Mouse (Mus musculus) urinary bladder, postnatal 10 days (tissue): ENCODE measurements at regions not wholly inside any gene's neighbourhood (a gene's known extent, or its start where the extent isn't known, plus 50 kb on each side); places are given as distances from the start of the nearest gene placed in this dataset.

Experiments used
- DNase-seq: peaks from one replicate; pipeline ENCODE4 v3.0.0; 2022; ENCODE audit warnings: low spot score

DNA sequence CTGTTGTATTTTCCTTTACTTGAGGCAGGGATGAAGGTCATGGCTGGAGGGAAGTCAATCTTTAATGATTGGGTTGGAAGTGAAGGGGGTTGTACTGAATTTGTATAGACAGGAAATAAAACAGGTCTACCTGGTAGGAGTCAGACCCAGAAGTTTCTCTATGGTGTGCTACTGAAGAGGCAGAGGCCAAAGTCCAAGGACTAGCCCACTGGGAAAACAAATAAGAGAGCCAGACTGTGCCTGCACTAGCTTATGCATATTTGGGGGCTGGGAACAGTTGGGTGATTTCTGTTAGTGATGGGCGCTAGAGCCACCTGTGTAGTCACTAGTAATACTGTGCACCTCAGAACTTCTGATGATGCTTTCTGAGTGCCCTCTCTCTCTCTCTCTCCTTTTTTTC lies 203.7 kb downstream of the Dusp6 start:
- no peak for DNase-seq

DNA sequence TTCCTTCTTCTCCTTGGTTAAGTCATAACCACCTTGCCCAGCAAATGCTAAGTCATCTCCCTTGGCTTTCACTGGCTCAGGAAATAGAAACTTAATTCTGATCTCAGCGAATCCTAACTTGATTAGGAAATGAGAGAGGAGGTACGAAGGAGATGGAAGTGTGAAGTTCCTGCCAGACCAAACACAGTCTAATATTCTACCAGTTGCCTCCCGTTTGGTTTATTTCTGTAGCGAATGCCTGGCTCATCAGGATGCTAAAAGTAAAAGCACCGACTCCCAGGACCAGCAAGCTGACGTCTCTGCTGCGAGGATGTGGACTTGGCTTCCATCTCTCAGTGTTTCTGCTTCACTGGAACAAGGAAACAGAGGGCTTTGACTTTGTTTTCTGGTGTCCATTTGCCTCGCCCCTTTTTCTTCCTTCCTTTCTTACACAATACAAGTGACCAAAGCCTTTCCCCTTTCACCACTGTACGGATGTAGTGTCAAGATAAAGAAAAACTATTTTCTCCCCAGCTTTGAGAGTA lies 204.3 kb downstream of the Dusp6 start:
- DNase-seq, result no peak

DNA sequence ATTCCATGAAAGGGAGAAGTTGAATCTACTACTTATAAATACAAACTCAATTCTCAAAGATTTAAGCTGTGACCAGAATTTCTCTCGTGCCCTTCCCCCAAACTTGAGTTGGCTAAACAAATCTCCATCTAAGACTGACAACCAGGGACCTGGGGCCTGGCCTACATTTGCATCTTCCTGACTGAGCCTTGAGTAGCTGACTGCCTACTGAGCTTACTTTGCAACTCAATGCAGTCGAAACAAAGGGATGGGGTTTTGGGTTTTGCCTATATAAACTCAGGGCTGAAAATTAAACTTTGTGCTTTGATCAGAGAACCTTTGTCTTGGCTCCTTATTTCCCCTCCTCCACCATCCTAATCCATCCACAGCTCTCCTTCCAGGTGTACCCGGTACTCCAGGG lies 205.9 kb downstream of the Dusp6 start:
- DNase-seq, result no peak

DNA sequence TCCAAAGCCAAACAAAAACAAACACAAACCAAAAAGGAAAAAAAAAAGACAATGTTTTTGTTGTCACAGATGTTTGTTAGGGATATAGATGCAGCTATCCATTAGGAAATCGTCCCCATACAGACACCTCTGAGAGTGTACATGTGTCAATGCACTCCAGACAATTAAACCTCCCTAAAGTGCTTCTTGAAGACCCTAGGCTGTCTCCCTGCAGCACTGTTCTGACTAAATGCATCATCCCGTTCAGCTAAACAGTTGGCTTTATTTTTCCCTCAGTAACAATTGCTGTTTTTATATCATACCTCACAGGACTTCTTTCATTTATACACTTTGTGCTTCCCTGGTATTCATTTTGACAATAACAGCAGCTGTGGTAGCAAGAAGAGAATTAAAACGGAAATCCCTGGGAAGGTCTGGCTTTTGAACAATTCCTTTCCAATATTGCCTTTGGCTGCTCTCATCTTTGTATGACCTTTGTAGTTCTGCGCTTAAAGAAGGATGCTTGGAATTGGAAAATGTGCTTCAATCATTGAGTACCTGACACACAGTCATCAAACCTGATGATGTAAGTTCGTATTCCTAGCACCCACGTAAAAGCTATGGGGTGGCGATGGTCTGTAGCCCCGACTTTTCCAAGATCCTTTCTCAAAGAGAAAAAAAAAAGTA lies 208.9 kb downstream of the Dusp6 start:
- DNase-seq, result no peak

DNA sequence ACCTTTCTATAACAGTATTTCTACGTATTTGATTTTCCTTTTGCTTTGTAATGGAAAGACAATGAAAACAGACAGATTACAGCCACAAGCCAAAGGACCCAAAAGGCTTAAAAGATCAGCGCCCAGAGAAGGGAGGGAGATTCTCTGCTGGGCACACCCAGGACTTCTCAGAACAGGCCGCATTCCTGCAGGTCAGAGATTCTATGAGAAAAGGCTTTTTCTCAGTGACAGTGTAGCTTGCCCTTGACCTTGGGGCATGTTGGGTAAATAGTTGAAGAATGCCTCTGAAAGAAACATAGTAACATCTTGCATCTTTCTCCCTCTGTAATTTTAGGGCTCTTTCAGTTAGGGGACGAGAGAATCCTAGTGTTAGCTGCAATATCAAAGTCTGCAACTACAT lies 209.8 kb downstream of the Dusp6 start:
- no peak for DNase-seq

DNA sequence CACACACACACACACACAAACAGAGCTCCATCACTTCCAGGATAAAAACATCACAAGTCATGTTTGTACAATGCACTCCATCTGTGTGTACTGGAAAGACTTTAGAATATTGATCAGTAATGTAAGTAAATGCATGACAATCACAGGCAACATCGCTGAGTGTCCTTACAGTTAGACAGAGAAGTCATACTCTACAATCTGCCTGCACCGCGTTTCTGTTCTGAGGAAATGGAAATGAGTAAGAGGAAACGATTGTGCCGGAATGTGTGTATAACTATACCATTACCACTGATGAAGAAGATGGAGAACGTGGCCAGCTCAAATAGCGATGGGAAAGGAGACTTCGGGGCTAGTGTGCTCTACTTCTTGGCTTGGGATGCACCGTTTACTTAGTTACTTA lies 210.7 kb downstream of the Dusp6 start:
- DNase-seq, result no peak

DNA sequence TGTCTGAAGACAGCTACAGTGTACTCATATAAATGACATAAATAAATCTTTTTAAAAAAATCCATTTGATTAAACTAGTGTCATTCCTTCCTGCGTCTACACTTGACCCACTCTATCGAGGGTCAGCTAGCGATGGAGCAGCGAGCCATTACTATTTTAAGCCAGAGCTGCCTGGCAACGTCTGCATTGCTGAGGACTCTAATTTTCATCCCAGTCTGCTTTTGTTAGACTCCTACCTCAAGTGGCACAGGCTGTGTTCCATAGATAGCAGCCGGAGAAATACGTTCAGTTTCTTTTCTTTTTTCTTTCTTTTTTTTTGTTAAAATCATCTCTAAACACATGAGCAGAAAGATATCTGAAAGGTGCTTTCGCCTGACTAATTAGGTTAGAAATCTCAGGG lies 211.5 kb downstream of the Dusp6 start:
- no peak for DNase-seq

DNA sequence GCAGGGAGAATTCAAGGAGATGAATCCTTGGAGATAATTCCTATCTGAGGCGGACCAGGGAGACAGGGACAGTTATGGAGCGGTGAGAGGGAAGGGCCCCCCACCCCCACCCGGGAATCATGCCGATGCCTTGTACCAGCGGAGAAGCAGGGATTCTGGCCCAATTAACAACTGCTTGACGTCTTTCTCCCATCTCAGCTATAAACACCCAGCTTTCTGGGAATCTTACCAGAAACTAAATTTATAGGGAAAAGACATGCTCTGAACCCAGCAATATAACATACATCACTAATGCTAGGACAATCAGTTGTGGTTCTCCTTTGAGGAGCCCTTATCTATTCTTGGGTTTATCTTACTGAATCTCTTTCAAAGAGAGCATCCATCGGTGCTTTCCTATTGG lies 213.2 kb downstream of the Dusp6 start:
- no peak for DNase-seq

DNA sequence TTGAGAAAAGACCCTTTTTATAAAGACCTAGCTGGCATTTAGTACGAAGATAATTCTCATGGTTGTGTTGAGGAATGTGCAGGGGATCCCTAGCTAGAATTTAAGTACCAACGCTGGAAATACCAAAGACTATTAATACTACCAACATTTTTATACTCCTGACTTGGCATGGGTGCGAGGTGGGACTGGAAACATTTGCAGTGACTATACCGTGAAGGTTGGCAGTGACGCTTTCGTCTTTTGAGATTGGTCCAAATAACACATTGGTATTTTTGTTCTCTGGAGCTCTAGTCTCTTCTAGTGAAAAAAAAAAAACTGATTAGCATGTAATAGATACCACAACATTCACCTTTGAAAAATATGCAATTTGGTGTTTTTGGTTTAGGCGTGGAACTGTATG lies 213.7 kb downstream of the Dusp6 start:
- DNase-seq, result no peak

DNA sequence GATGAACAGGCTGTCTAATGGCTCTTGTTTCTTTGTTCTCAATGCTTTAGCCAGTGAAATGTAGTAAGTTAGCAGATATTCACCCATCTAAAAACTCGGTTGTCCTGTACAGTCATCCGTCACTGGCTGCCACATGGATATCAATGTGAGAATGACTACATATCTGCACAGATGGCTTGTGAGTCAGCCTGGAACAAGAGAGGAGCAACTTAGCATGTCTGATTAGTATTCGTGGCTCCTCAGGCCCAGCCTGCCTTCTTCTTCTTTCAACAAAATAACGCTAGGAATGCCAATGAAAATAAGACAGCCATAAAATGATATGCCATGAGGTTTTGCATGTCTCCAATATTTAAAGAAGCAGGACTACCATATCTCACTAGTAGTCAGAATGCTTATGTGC lies 217.5 kb downstream of the Dusp6 start:
- DNase-seq, result no peak

DNA sequence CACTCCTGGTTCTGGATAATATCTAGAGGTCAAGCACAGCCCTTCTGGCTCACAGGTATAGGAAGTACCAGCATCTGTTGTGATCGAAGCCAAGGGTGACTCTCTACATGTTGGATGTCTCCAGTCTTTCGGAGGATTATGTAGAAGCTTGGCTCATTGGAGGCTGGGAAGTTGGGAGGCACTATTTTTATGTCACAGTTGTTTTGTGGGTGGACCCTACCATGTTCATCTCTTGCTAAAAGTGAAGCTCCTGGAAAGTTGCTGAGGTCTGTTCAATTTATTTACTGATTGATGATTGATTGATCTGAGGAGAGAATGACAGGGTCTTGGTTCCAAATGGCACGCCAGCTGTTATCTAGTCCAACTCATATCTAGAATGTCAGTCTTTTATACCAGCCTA lies 219.0 kb downstream of the Dusp6 start:
- no peak for DNase-seq

DNA sequence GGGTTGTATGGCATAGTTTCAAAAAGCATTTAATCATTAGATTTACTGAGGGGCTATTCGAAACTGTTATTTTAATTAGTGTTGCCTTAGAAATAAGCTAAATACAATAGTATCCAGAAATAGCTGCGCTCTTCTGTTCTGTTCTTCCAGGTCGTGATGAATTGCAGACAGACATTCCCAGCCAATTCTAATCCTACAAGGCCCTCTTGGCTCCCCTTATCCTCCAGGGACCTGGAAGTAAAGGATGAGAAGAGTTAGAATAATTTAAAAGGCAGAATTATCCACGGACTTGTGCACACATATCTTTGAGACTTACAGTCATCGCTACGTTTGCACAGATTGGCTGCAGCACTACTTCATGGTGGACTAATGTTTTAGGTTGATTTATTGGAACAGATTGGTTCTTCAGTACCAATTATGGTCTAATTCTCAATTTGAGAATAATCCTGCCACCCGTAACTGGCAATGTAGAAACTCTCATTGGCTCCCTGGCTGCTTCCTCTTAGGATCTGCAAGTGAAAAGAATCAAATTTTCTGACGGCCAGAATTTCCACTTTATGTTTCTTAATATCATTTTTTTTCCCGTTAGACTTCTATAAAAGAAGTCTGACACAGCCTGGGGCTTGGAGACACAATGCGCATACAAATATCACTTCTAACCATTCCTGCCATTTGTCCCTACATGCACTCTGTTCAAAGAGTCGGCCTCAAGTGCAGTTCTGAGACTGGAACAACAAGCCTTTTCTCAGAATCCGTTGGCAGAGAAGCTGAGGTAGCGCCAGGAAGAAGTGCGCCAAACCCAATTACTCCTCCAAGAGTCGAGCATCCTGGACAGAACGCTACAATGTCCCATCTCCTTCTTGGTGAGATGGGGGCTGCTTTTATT lies 225.4 kb downstream of the Dusp6 start:
- DNase-seq, result no peak

DNA sequence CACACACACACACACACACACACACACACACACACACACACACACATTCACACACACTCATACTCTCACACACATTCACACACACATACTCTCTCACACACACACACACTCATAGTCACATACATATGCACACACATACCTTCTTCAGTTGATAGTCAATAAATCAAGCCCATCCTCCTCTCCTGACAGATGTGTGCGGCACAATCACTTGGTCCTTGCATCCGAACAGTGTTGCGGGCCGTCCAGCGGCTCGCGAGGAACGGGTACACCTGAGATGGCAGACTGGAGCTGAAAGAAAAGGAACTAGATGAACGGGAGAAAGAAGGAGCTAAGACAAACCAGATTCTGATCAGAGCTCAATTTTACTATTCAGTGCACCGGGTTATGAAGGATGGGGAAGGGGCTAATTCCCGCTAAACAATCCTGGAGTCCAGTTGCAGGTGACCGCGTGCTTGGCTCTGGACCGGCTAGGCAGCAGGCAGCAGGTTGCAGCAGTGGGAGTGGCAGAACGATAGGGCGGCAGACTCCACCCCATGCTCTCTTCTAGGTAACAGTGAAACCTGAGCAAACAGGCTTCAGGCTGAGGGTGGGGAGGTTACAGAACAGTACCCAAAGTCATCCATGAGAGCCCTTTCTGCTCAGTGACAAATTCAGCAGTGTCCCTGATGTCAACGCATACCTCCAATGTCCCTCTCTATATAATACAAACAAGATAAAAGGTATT lies 247.8 kb downstream of the Csl start:
- no peak for DNase-seq

DNA sequence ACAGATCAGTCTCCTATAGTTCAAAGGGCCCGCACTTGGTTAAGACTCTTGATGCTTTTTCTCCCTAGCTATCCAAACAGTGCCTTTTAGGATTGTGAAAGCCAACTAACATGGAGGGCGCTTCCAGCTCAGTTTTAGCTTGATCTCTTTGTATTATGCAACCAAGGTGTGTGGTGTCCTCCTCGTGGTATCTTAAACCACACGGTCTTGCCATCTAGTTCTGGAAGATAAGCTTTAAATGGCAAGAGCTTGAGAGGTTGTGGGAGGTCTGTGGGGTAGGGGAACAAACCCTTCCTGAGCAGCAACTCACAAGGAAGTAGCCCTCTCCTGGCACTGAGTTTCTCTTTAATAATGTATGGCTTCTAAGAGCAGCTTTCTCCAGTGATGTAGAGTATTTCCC lies 241.5 kb downstream of the Csl start:
- no peak for DNase-seq

DNA sequence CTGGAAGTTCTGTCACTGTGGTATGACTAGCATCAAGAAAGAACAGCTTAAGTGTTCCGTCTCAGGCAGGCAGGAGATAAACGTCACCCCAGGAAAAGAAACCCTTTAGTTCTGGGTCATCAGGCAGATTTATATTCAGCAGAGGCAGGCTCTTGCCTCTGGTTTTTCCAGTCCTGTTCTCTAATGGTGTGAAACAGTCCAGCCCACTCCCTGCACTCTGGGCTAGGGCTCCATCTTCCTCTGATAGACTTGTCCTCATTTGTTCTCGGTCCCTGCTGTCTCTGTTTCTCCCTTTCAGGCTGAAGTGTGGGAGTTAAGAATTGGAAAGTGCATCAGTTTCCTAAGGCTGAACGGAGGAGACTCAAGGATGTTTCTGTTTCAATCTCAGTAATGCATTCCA lies 240.0 kb downstream of the Csl start:
- no peak for DNase-seq

DNA sequence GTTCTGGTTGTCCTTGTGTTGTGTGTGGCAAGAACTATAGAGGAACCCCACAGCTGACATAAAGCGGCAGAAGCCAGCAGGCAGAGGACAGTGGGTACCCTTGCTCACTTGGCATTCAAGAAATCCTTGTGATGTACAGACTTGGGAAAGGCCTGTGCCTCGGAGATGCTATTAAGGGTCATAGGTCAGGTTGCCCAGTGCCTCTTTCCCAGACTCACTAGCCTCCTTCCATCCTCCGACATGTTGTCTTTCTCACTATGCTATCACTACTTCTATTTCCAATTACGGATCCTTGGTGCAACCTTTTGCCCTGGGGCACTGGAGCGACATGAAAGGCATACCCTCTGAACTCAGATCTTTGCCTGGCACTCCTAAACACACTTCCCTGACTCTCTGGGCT lies 235.6 kb downstream of the Csl start:
- DNase-seq, result no peak

DNA sequence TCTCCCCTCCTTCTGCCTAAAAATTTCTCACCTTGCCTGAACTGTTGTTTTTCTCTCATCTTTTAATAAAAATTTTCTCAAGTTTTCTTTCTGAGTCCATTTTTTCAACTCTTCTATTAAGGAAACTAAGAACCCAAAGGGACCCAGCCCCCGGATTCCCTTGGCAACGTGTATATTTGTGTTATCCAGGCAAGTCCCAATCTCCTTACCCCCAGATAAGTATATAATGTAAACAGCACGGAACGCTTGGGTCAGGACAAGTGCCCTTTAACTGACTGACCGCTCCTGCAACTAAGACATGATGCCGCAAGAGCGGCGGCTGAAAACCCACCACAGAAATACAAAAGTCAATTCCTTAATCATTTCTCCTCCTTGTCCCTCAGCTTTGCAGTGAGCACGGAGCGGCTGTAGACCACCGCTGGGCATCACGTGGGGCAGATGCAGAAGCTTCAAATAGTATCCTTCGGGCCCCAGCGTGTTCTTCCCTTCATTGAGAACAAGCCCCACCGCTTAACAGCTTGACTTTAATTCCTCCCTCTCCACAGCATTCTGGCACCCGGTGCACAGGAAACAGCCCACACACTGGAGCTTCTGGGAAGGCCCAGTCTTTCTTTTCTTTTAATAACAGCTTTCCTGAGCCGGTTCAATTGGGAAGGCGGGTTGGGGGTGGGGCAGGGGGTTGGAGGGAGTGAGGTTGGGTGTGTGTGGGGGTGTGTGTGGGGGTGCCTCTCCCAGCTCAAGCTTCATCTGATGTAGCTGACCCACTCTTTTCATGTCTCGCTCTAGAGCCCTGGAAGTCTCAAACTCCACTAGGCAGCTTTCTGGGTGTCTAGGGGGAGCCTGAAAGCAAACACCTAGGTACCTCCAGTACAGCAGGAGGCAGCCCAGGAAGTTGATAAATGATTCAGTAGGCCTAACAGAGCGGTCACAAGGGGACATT lies 234.9 kb downstream of the Csl start:
- no peak for DNase-seq

DNA sequence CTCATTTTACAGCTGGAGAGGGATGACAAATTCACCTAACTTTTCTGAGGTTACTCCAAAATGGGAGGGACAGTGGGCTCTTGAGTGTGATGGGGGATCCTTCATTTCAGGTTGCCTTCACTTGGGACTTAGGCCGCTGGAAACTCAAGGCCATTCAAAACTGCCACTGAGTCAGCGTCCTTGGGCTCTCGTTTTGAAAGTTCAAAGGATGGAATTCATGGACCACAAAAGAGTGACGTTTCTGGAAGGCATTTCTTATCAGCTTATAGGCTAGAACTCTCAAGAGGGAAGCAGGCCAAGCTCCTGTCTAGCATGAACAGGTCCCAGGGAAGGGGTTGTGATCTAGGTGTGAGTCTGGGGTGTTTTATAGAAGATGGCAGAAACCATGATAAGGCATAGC lies 233.3 kb downstream of the Csl start:
- DNase-seq, result no peak

DNA sequence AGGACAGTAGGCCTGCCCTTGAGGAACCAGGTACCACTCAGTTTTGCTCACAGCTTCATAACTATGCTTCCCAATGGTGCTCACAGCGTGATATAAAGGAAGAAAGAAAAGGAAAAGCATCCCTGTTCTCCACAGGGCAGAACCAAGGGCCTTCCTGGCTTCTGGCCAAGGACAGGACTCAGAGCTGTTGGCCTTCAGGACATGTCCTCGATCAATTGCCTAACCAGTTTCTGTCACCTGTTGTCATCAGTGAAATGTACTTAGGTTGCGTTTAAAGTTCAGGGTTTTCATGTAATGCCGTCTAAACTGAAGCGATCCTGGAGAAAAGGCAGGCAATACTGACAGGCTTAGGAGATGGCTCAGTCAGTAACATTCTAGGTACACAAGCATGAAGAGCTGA lies 232.9 kb downstream of the Csl start:
- no peak for DNase-seq

DNA sequence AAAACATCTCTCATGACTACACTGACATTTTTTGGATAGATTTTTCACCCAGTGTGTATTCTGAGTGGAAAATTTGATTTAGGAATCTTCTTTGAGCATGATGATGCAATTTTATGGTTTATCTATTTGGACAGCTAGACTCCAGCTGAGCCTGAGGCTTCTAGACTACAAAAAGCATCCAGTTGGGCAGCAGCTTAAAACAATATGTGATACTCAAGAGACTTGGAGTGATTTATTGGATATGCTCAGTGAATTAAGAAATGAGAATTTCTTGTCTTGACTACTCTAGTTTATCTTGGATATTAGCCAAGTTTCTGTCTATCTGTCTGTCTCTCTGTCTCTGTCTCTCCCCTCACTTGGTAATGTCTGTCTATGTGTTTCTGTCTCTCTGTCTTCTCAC lies 228.4 kb downstream of the Csl start:
- no peak for DNase-seq

DNA sequence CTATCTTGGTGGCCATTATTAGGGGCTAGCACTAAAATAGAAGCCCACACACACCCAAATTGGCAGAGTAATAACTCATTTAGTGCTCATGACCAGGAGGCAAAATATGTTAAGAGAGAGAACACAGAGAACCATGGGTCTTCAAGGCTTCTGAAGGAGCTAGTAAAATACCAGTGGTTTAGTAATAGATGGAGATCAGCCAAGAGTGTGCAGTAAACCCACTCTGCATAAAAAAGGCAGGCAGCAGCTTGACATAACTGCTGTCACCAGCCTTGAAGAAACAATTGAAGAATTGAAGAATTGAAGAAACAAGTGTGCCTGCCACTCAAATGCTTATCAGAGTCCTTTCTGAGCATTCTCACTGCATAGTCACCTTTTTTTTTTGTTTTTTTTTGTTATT lies 227.9 kb downstream of the Csl start:
- DNase-seq, result no peak

DNA sequence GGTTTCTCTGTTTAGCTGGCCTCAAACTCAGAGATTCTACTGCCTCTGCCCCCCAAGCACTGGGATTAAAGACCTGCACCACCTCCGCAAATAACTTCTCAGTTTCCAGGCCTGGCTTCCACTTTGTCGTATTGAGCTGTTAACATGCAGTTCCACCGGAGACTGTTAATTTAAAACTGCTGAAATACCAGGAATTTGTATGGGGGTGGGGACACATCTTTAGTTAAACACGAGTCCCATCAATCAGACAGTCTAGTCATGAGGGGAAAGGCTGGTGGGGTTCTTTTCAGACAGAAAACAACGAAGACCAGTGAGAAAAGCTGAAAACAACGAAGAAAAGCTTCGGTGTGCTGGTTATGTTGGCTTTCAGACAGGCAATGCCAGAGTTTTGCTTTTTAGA lies 227.5 kb downstream of the Csl start:
- no peak for DNase-seq
